ENCODE assay signal across 8 mouse cellular contexts in the genomic region with DNA sequence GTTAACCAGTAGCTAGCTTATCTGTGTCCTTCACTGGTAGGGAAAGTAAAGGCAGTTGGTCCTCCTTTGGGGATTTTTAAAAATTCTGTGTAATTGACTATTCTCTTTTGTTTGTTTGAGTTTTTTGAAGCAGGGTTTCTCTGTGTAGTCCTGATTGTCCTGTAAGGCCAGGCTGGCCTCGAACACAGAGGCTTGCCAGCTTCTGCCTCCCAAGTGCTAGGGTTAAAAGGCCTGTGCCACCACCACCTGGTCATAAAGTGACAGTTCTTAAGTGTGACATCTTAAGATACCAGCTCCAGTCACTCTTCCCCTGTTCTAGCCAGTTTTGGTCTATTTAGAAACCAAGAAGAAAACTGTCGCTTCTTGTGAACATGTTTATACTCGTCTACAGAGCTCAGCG. TPM values are rescaled to one million over a fixed set of nuclear protein-coding genes. Genes with fewer than 3 reads are reported as not detected.
DNase-seq lines count a peak whose midpoint lies in the region; ATAC-seq lines count a peak whose summit lies in the region.

No protein-coding gene starts in this region.

- H3K27me3 ChIP-seq in heart, embryonic 15.5 days: no peaks in the 10 kb centered on the region
- H3K27me3 ChIP-seq in hindbrain, embryonic 13.5 days: no peaks in the 10 kb centered on the region
- no peaks in the 10 kb centered on the region; the same call in 1 of the 2 replicates for H3K27me3 ChIP-seq in midbrain, embryonic 12.5 days

- 73% methylated on average over 4 of the region's 4 CpGs for WGBS in heart, embryonic 15.5 days
- 84% methylated on average over 4 of the region's 4 CpGs for WGBS in hindbrain, embryonic 13.5 days
- WGBS in midbrain, embryonic 12.5 days: 90% methylated on average over 4 of the region's 4 CpGs

- no peaks in the 10 kb centered on the region for H3K9me3 ChIP-seq in heart, embryonic 15.5 days (replicated peaks)
- no peaks in the 10 kb centered on the region for H3K9me3 ChIP-seq in hindbrain, embryonic 13.5 days
- H3K9me3 ChIP-seq in midbrain, embryonic 12.5 days: no peaks in the 10 kb centered on the region

- H3K4me2 ChIP-seq in heart, embryonic 15.5 days: peak overlapping the region; percentile 83
- H3K4me2 ChIP-seq in hindbrain, embryonic 13.5 days: peak overlapping the region; percentile 93
- peak overlapping the region; percentile 75 for H3K4me2 ChIP-seq in midbrain, embryonic 12.5 days (replicated peaks)

- peaks cover 53% of the 10 kb centered on the region for H3K4me1 ChIP-seq in heart, embryonic 15.5 days (replicated peaks)
- peaks cover 48% of the 10 kb centered on the region for H3K4me1 ChIP-seq in hindbrain, embryonic 13.5 days (replicated peaks)
- peaks cover 35% of the 10 kb centered on the region for H3K4me1 ChIP-seq in midbrain, embryonic 12.5 days

- no peak overlapping the region for H3K9ac ChIP-seq in heart, embryonic 15.5 days
- 0 out of 2 replicates have a peak overlapping the region, but pooled peaks have one; percentile 95 for H3K9ac ChIP-seq in hindbrain, embryonic 13.5 days
- H3K9ac ChIP-seq in midbrain, embryonic 12.5 days (replicated peaks): no peak overlapping the region

- intact Hi-C loops in heart, postnatal 36 days (cut with DNase I): no loop called here

- H3K27ac ChIP-seq in heart, embryonic 15.5 days: peak overlapping the region; percentile 93; the same call in 1 of the 2 replicates
- H3K27ac ChIP-seq in hindbrain, embryonic 13.5 days: no peak overlapping the region
- no peak overlapping the region for H3K27ac ChIP-seq in midbrain, embryonic 12.5 days (replicated peaks)

- no peak for DNase-seq in heart, postnatal 36 days
- DNase-seq in T-cell, adult 2 months (ENCODE audit: low spot score): peak; percentile 19
- DNase-seq in right cerebral cortex, adult 18-20 months: no peak
- no peak for DNase-seq in cerebellum, postnatal 36 days
- DNase-seq in retina, postnatal 1 day: no peak

- ATAC-seq in heart, embryonic 15.5 days (replicated peaks; ENCODE audit: insufficient number of reproducible peaks, insufficient read depth, low FRiP score, low read depth): no peak
- no peak for ATAC-seq in hindbrain, embryonic 13.5 days (ENCODE audit: low FRiP score)
- no peak for ATAC-seq in midbrain, embryonic 12.5 days (ENCODE audit: low FRiP score, low read depth)

- H3K4me3 ChIP-seq in heart, embryonic 15.5 days: peak overlapping the region; percentile 96
- H3K4me3 ChIP-seq in hindbrain, embryonic 13.5 days: peak overlapping the region; percentile 92
- H3K4me3 ChIP-seq in midbrain, embryonic 12.5 days: no peak overlapping the region

- H3K36me3 ChIP-seq in heart, embryonic 15.5 days: no peaks in the 10 kb centered on the region
- H3K36me3 ChIP-seq in hindbrain, embryonic 13.5 days: no peaks in the 10 kb centered on the region
- no peaks in the 10 kb centered on the region for H3K36me3 ChIP-seq in midbrain, embryonic 12.5 days

RNA-seq across cellular contexts. Expression of gene Usp24, which starts 2.2 kb away (rescaled TPM):
- 6.6 and 8.1 TPM in 2 replicates for polyA plus RNA-seq in heart, embryonic 15.5 days (2015; fragmentation: Nextera tagmentation; extraction: Ambion mirVana)
- 10 to 100 TPM; 47.6 to 49.5 TPM for total RNA-seq in heart, postnatal 36 days (2021)
- 6.9 and 7.1 TPM in 2 replicates for polyA plus RNA-seq in hindbrain, embryonic 13.5 days (2015; fragmentation: Nextera tagmentation; extraction: Ambion mirVana)
- 10.8 and 12.5 TPM in 2 replicates for polyA plus RNA-seq in midbrain, embryonic 12.5 days (2016; fragmentation: Nextera tagmentation; extraction: Ambion mirVana)
